Mouse (Mus musculus): ENCODE results near the gene Adam34. TPM values are rescaled to one million over a fixed set of nuclear protein-coding genes. Genes with fewer than 3 reads are reported as not detected.
"Not testable (repeated sequence)": the region's sequence is repeated elsewhere in the genome, so short reads cannot be mapped to it uniquely, and the experiment has no call there.

Gene Adam34
- not detected in 2 replicates for polyA plus RNA-seq (2014; fragmentation: Nextera tagmentation; extraction: Ambion mirVana)

GRCm38 (mm10) chr8:43709949-43710348 is at the start of gene Adam34:
TSS of gene Adam34 (minus strand) at chr8:43710049.
- Histone ChIP-seq H3K4me1 (ENCODE audit: control insufficient read depth, insufficient read depth, low read length) (no peaks in the 10 kb centered on the region), H3K9ac (ENCODE audit: low read length) (no peak within 1 kb of the TSS), H3K4me2 (no peak within 1 kb of the TSS), H3K4me3 (ENCODE audit: low read depth, low read length) (no peak within 1 kb of the TSS), H3K36me3 (ENCODE audit: control insufficient read depth, insufficient read depth, low read length) (no peaks in the 10 kb centered on the region), H3K27me3 (ENCODE audit: control insufficient read depth, insufficient read depth, low read length) (no peaks in the 10 kb centered on the region), H3K9me3 (ENCODE audit: control insufficient read depth, low read length) (no peaks in the 10 kb centered on the region), H3K27ac (ENCODE audit: low read depth, low read length) (no peak within 1 kb of the TSS)
- DNase-seq (ENCODE audit: low spot score, missing footprints) (no peak), ATAC-seq (ENCODE audit: low FRiP score) (no peak)

GRCm38 (mm10) chr8:43627176-43627575 is 82.7 kb downstream of the Adam34 start, which contains the start of gene Gm5346:
TSS of gene Gm5346 (minus strand) at chr8:43627276.
- 82% methylated on average over 3 of the region's 3 CpGs for WGBS
- no peaks in the 10 kb centered on the region for H3K27me3 ChIP-seq (ENCODE audit: control insufficient read depth, insufficient read depth, low read length)
- no peaks in the 10 kb centered on the region for H3K4me1 ChIP-seq (ENCODE audit: control insufficient read depth, insufficient read depth, low read length)
- no peak within 1 kb of the TSS for H3K4me2 ChIP-seq
- DNase-seq (ENCODE audit: low spot score, missing footprints) (no peak), ATAC-seq (ENCODE audit: low FRiP score) (no peak)
- H3K9ac ChIP-seq (ENCODE audit: low read length): no peak within 1 kb of the TSS
- H3K36me3 ChIP-seq (ENCODE audit: control insufficient read depth, insufficient read depth, low read length): no peaks in the 10 kb centered on the region
- no peak within 1 kb of the TSS for H3K27ac ChIP-seq (ENCODE audit: low read depth, low read length)
- H3K4me3 ChIP-seq (ENCODE audit: low read depth, low read length): no peak within 1 kb of the TSS
- no peaks in the 10 kb centered on the region for H3K9me3 ChIP-seq (ENCODE audit: control insufficient read depth, low read length)

- WGBS: 86% methylated on average over 1 of the region's 1 CpGs
- DNase-seq (ENCODE audit: low spot score, missing footprints): no peak
- H3K36me3 ChIP-seq (ENCODE audit: control insufficient read depth, insufficient read depth, low read length): no peaks in the 10 kb centered on the region
- ATAC-seq (ENCODE audit: low FRiP score): no peak
- H3K4me3 ChIP-seq (ENCODE audit: low read depth, low read length): no peak overlapping the region
- no peak overlapping the region for H3K9ac ChIP-seq (ENCODE audit: low read length)
- no peak overlapping the region for H3K27ac ChIP-seq (ENCODE audit: low read depth, low read length)
- no peaks in the 10 kb centered on the region for H3K9me3 ChIP-seq (ENCODE audit: control insufficient read depth, low read length)
- H3K27me3 ChIP-seq (ENCODE audit: control insufficient read depth, insufficient read depth, low read length): no peaks in the 10 kb centered on the region
- H3K4me2 ChIP-seq: no peak overlapping the region
- H3K4me1 ChIP-seq (ENCODE audit: control insufficient read depth, insufficient read depth, low read length): no peaks in the 10 kb centered on the region
Measured at GRCm38 (mm10) chr8:43616046-43616445, 93.8 kb downstream of the Adam34 start.

GRCm38 (mm10) chr8:43603657-43604056 is 106.2 kb downstream of the Adam34 start:
- not testable (repeated sequence) for H3K27ac ChIP-seq (ENCODE audit: low read depth, low read length); H3K4me1 ChIP-seq (ENCODE audit: control insufficient read depth, insufficient read depth, low read length); H3K36me3 ChIP-seq (ENCODE audit: control insufficient read depth, insufficient read depth, low read length); DNase-seq (ENCODE audit: low spot score, missing footprints); H3K9me3 ChIP-seq (ENCODE audit: control insufficient read depth, low read length); H3K9ac ChIP-seq (ENCODE audit: low read length); H3K4me2 ChIP-seq; H3K4me3 ChIP-seq (ENCODE audit: low read depth, low read length); H3K27me3 ChIP-seq (ENCODE audit: control insufficient read depth, insufficient read depth, low read length); ATAC-seq (ENCODE audit: low FRiP score)
- 86% methylated on average over 13 of the region's 13 CpGs for WGBS

- not testable (repeated sequence) for DNase-seq (ENCODE audit: low spot score, missing footprints); H3K4me3 ChIP-seq (ENCODE audit: low read depth, low read length); H3K9ac ChIP-seq (ENCODE audit: low read length); H3K27ac ChIP-seq (ENCODE audit: low read depth, low read length); ATAC-seq (ENCODE audit: low FRiP score); H3K27me3 ChIP-seq (ENCODE audit: control insufficient read depth, insufficient read depth, low read length); H3K36me3 ChIP-seq (ENCODE audit: control insufficient read depth, insufficient read depth, low read length); H3K4me1 ChIP-seq (ENCODE audit: control insufficient read depth, insufficient read depth, low read length); H3K4me2 ChIP-seq; H3K9me3 ChIP-seq (ENCODE audit: control insufficient read depth, low read length)
- WGBS: 92% methylated on average over 15 of the region's 15 CpGs
Measured at GRCm38 (mm10) chr8:43603166-43603565, 106.7 kb downstream of the Adam34 start.

Other genes starting within 250 kb of the Adam34 start
- gene Adam26b, start 181.9 kb downstream of the Adam34 start, polyA plus RNA-seq (2014; fragmentation: Nextera tagmentation; extraction: Ambion mirVana): not detected in 2 replicates
- gene Adam26a, start 133.3 kb downstream of the Adam34 start, polyA plus RNA-seq (2014; fragmentation: Nextera tagmentation; extraction: Ambion mirVana): not detected in 2 replicates
- not detected in 2 replicates for gene Gm5346, start 82.8 kb downstream of the Adam34 start, polyA plus RNA-seq (2014; fragmentation: Nextera tagmentation; extraction: Ambion mirVana)